Mouse (Mus musculus) liver, embryonic 11.5 days (tissue): ENCODE measurements around the gene Oaz1. TPM values are rescaled to one million over a fixed set of nuclear protein-coding genes. Genes with fewer than 3 reads are reported as not detected.
A peak's percentile ranks its signal among the peaks of the same experiment; 100 is the strongest.
"Not testable (repeated sequence)": the region's sequence is repeated elsewhere in the genome, so short reads cannot be mapped to it uniquely, and the experiment has no call there.

Source experiments
- ATAC-seq: fragments of 200-750 bp; cut with Nextera tagmentation; replicated peaks from 2 replicates; pipeline ENCODE4 v1.8.0; 2017; ENCODE audit warnings: moderate number of reproducible peaks, mild to moderate bottlenecking, moderate TSS enrichment, moderate library complexity; ENCODE audit not compliant: low FRiP score
- DNase-seq: peaks from one replicate; pipeline ENCODE4 v3.0.0-alpha.2; 2017; ENCODE audit warnings: low spot score
- H3K27ac ChIP-seq: fragments of 300-500 bp; sonication (generic); 2 replicates; pipeline ENCODE4 v1.5.1; 2014; ENCODE audit warnings: mild to moderate bottlenecking, low read depth, low read length, control low read depth
- H3K27me3 ChIP-seq: fragments of 300-500 bp; sonication (generic); replicated peaks from 2 replicates; pipeline ENCODE4 v1.6.1; 2014; ENCODE audit warnings: low read length, mixed read lengths; ENCODE audit not compliant: control insufficient read depth, insufficient read depth
- H3K36me3 ChIP-seq: fragments of 300-500 bp; sonication (generic); 2 replicates; pipeline ENCODE4 v1.6.1; 2014; ENCODE audit warnings: mild to moderate bottlenecking, low read length, moderate library complexity, mixed read lengths; ENCODE audit not compliant: control insufficient read depth, insufficient read depth
- H3K4me1 ChIP-seq: fragments of 300-500 bp; sonication (generic); replicated peaks from 2 replicates; pipeline ENCODE4 v1.6.1; 2014; ENCODE audit warnings: low read length, mixed read lengths; ENCODE audit not compliant: control insufficient read depth, insufficient read depth
- H3K4me2 ChIP-seq: fragments of 300-500 bp; sonication (generic); 2 replicates; pipeline ENCODE4 v1.6.1; 2014; ENCODE audit warnings: mild to moderate bottlenecking, control low read depth, moderate library complexity
- H3K4me3 ChIP-seq: fragments of 300-500 bp; sonication (generic); 2 replicates; pipeline ENCODE4 v1.5.1; 2014; ENCODE audit warnings: low read depth, low read length, control low read depth
- H3K9ac ChIP-seq: fragments of 300-500 bp; sonication (generic); 2 replicates; pipeline ENCODE4 v1.6.1; 2014; ENCODE audit warnings: low read depth, low read length, control low read depth
- H3K9me3 ChIP-seq: fragments of 300-500 bp; sonication (generic); 2 replicates; pipeline ENCODE4 v1.6.1; 2016; ENCODE audit warnings: low read length, inconsistent platforms, mixed read lengths; ENCODE audit not compliant: control insufficient read depth
- WGBS: fragments of 180-500 bp; shearing (Covaris S2); extraction: QIAGEN DNeasy Blood & Tissue Kit; methylation state at CpG from one replicate; pipeline ENCODE4 v1.1.7; 2014; 5-methylcytosine and 5-hydroxymethylcytosine counted together
- polyA plus RNA-seq: library from polyadenylated mRNA; unstranded; fragments of >200 nt; fragmentation: Nextera tagmentation; extraction: Ambion mirVana; gene quantifications from 2 replicates; pipeline ENCODE4 v1.2.1, GENCODE M21; 2014

Oaz1 gene
- polyA plus RNA-seq, 1 experiment from 2014 or later = 1,800 TPM

- not testable (repeated sequence) for H3K4me1 ChIP-seq, ATAC-seq, H3K27ac ChIP-seq, H3K9ac ChIP-seq, H3K27me3 ChIP-seq, DNase-seq, H3K36me3 ChIP-seq, H3K4me2 ChIP-seq, H3K4me3 ChIP-seq, H3K9me3 ChIP-seq
- WGBS = 68% methylated on average over 3 of the region's 3 CpGs
Measured at GRCm38 (mm10) chr10:80816303-80816702, 10.2 kb upstream of the Oaz1 start.

GRCm38 (mm10) chr10:80817164-80817563 lies 9.3 kb upstream of the Oaz1 start:
- Histone ChIP-seq H3K4me2 (no peak overlapping the region), H3K27me3 (no peaks in the 10 kb centered on the region), H3K4me3 (no peak overlapping the region), H3K4me1 (peaks cover 10% of the 10 kb centered on the region), H3K36me3 (no peaks in the 10 kb centered on the region), H3K27ac (no peak overlapping the region), H3K9me3 (no peaks in the 10 kb centered on the region), H3K9ac (no peak overlapping the region)
- ATAC-seq (no peak), DNase-seq (no peak)
- WGBS = 65% methylated on average over 2 of the region's 2 CpGs

- H3K9ac ChIP-seq, H3K4me3 ChIP-seq, H3K9me3 ChIP-seq, ATAC-seq, H3K36me3 ChIP-seq, H3K4me2 ChIP-seq, H3K27me3 ChIP-seq, DNase-seq, H3K4me1 ChIP-seq: not testable (repeated sequence)
- 83% methylated on average over 7 of the region's 7 CpGs for WGBS
- peak overlapping the region; percentile 88 for H3K27ac ChIP-seq
Measured at GRCm38 (mm10) chr10:80817955-80818354, 8.5 kb upstream of the Oaz1 start.

GRCm38 (mm10) chr10:80818599-80819281 lies 7.7 kb upstream of the Oaz1 start:
- peak overlapping the region; percentile 12 for H3K4me2 ChIP-seq

GRCm38 (mm10) chr10:80819406-80819805 lies 7.0 kb upstream of the Oaz1 start:
- H3K4me1 ChIP-seq = peaks cover 17% of the 10 kb centered on the region
- no peak overlapping the region for H3K4me3 ChIP-seq
- no peaks in the 10 kb centered on the region for H3K9me3 ChIP-seq
- H3K27ac ChIP-seq = peak overlapping the region; percentile 88
- WGBS = 51% methylated on average over 3 of the region's 3 CpGs
- ATAC-seq = peak; percentile 2; the same call in 1 of the 2 replicates
- no peak for DNase-seq
- H3K9ac ChIP-seq = peak overlapping the region; percentile 3; the same call in 1 of the 2 replicates
- no peaks in the 10 kb centered on the region for H3K36me3 ChIP-seq
- H3K27me3 ChIP-seq = no peaks in the 10 kb centered on the region
- H3K4me2 ChIP-seq = peak overlapping the region; percentile 12; the same call in 1 of the 2 replicates

More at GRCm38 (mm10) chr10:80818599-80819281, 7.7 kb upstream of the Oaz1 start:
- no peaks in the 10 kb centered on the region for H3K27me3 ChIP-seq
- 42% methylated on average over 6 of the region's 6 CpGs for WGBS
- H3K27ac ChIP-seq = peak overlapping the region; percentile 88
- no peak overlapping the region for H3K4me3 ChIP-seq
- H3K9ac ChIP-seq = 0 out of 2 replicates have a peak overlapping the region, but pooled peaks have one; percentile 3
- ATAC-seq = peak; percentile 96
- H3K36me3 ChIP-seq = no peaks in the 10 kb centered on the region
- H3K4me1 ChIP-seq = peaks cover 11% of the 10 kb centered on the region
- no peaks in the 10 kb centered on the region for H3K9me3 ChIP-seq
- no peak for DNase-seq

- Histone ChIP-seq H3K9ac (no peak overlapping the region), H3K27ac (no peak overlapping the region), H3K4me1 (peaks cover 20% of the 10 kb centered on the region), H3K4me3 (no peak overlapping the region), H3K4me2 (no peak overlapping the region), H3K9me3 (no peaks in the 10 kb centered on the region), H3K36me3 (no peaks in the 10 kb centered on the region), H3K27me3 (no peaks in the 10 kb centered on the region)
- 42% methylated on average over 2 of the region's 2 CpGs for WGBS
- DNase-seq (no peak), ATAC-seq (no peak)
Measured at GRCm38 (mm10) chr10:80821991-80822390, 4.5 kb upstream of the Oaz1 start.

GRCm38 (mm10) chr10:80822528-80822927 lies 3.9 kb upstream of the Oaz1 start:
- Histone ChIP-seq H3K27ac (no peak overlapping the region), H3K4me2 (no peak overlapping the region)

GRCm38 (mm10) chr10:80823316-80823715 lies 3.1 kb upstream of the Oaz1 start:
- Histone ChIP-seq H3K36me3 (peaks cover under 1% of the 10 kb centered on the region; the same call in 1 of the 2 replicates), H3K4me3 (no peak overlapping the region), H3K27ac (no peak overlapping the region), H3K4me2 (no peak overlapping the region), H3K4me1 (peaks cover 29% of the 10 kb centered on the region), H3K27me3 (no peaks in the 10 kb centered on the region), H3K9ac (no peak overlapping the region), H3K9me3 (no peaks in the 10 kb centered on the region)
- DNase-seq (no peak), ATAC-seq (no peak)
- WGBS = 89% methylated on average over 1 of the region's 1 CpGs

More at GRCm38 (mm10) chr10:80822528-80822927, 3.9 kb upstream of the Oaz1 start:
- Histone ChIP-seq H3K9ac (no peak overlapping the region), H3K4me3 (no peak overlapping the region), H3K36me3 (no peaks in the 10 kb centered on the region; the same call in 1 of the 2 replicates), H3K27me3 (no peaks in the 10 kb centered on the region), H3K4me1 (peaks cover 22% of the 10 kb centered on the region), H3K9me3 (no peaks in the 10 kb centered on the region)
- 85% methylated on average over 5 of the region's 5 CpGs for WGBS
- DNase-seq = no peak
- ATAC-seq = no peak
